Mouse (Mus musculus) liver, embryonic 14.5 days (tissue): ENCODE data around the gene Pan2. TPM values are rescaled to one million over a fixed set of nuclear protein-coding genes. Genes with fewer than 3 reads are reported as not detected.

Source experiments
- ATAC-seq: fragments of 200-750 bp; cut with Nextera tagmentation; 2 replicates; pipeline ENCODE4 v1.8.0; 2017; ENCODE audit warnings: moderate number of reproducible peaks, mild to moderate bottlenecking, moderate library complexity; ENCODE audit not compliant: insufficient read depth
- DNase-seq, 3 experiments: peaks; one replicate each; pipeline ENCODE4 v3.0.0-alpha.2; 2012 to 2013; ENCODE audit warnings: low read depth in 3 of 3, low spot score in 3 of 3
- H3K27ac ChIP-seq: fragments of 300-500 bp; sonication (generic); 2 replicates; pipeline ENCODE4 v1.5.1; 2014; ENCODE audit warnings: moderate library complexity, mild to moderate bottlenecking, control low read depth, inconsistent platforms
- H3K27me3 ChIP-seq: fragments of 300-500 bp; sonication (generic); 2 replicates; pipeline ENCODE4 v1.6.1; 2014; ENCODE audit warnings: mild to moderate bottlenecking, low read length, moderate library complexity; ENCODE audit not compliant: control insufficient read depth, insufficient read depth
- H3K36me3 ChIP-seq: fragments of 300-500 bp; sonication (generic); replicated peaks from 2 replicates; pipeline ENCODE4 v1.6.1; 2014; ENCODE audit warnings: low read depth; ENCODE audit not compliant: control insufficient read depth, insufficient read depth
- H3K4me1 ChIP-seq, 2 experiments: fragments of 200-500 bp in 1 of 2; fragments of 300-500 bp in 1 of 2; sonication (generic) in 1 of 2; replicated peaks; 2 replicates each; pipeline ENCODE4 v1.6.1; 2012 to 2014; ENCODE audit warnings: antibody characterized with exemption in 1 of 2, inconsistent platforms in 1 of 2, low read length in 1 of 2; ENCODE audit not compliant: control insufficient read depth in 2 of 2, insufficient read depth in 2 of 2
- H3K4me2 ChIP-seq: fragments of 300-500 bp; sonication (generic); 2 replicates; pipeline ENCODE4 v1.6.1; 2014; ENCODE audit warnings: low read depth, mild to moderate bottlenecking, control low read depth, moderate library complexity
- H3K4me3 ChIP-seq, 2 experiments: fragments of 200-500 bp in 1 of 2; fragments of 300-500 bp in 1 of 2; sonication (generic) in 1 of 2; 2 replicates each; pipeline ENCODE4 v1.5.1; 2012 to 2014; ENCODE audit warnings: low read depth in 2 of 2, low read length in 2 of 2, mild to moderate bottlenecking in 2 of 2, control low read depth in 1 of 2, inconsistent platforms in 1 of 2, moderate library complexity in 1 of 2; ENCODE audit not compliant: insufficient read depth in 1 of 2
- H3K9ac ChIP-seq: fragments of 300-500 bp; sonication (generic); replicated peaks from 2 replicates; pipeline ENCODE4 v1.6.1; 2014; ENCODE audit warnings: mild to moderate bottlenecking, control low read depth, moderate library complexity
- H3K9me3 ChIP-seq: fragments of 300-500 bp; sonication (generic); 2 replicates; pipeline ENCODE4 v1.6.1; 2016; ENCODE audit warnings: low read length, mixed read lengths; ENCODE audit not compliant: control insufficient read depth
- CTCF ChIP-seq: IDR thresholded peaks from 2 replicates; pipeline ENCODE4 v1.5.1; 2016; ENCODE audit warnings: antibody characterized with exemption, low read depth, control low read depth
- EP300 ChIP-seq: IDR thresholded peaks from 2 replicates; pipeline ENCODE4 v1.6.1; 2016; ENCODE audit warnings: antibody characterized with exemption, low read depth
- WGBS: fragments of 180-500 bp; shearing (Covaris S2); extraction: QIAGEN DNeasy Blood & Tissue Kit; methylation state at CpG from one replicate; pipeline ENCODE4 v1.1.7; 2014; ENCODE audit not compliant: insufficient replicate concordance; 5-methylcytosine and 5-hydroxymethylcytosine counted together
- polyA plus RNA-seq, 2 experiments: library from polyadenylated mRNA; depleted of rRNA in 1 of 2; stranded (reverse) in 1 of 2; unstranded in 1 of 2; fragments of >200 nt; fragmentation: Nextera tagmentation in 1 of 2; extraction: Ambion mirVana in 1 of 2; gene quantifications; 2 replicates each; pipeline versions ENCODE4 v1.2.1 to v1.2.3; 2012 to 2014

Gene Pan2
- polyA plus RNA-seq, 2 experiments = 10.1 to 13.3 TPM

- Histone ChIP-seq H3K4me1 (no peaks in the 10 kb centered on the region), H3K36me3 (peaks cover 64% of the 10 kb centered on the region), H3K9me3 (no peaks in the 10 kb centered on the region), H3K9ac (no peak overlapping the region), H3K4me2 (no peak overlapping the region), H3K27me3 (no peaks in the 10 kb centered on the region), H3K4me3 (no peak overlapping the region), H3K27ac (no peak overlapping the region)
- TF ChIP-seq EP300 = no peak
- peak; percentile 57; the same call in 1 of the 2 replicates for TF ChIP-seq CTCF
- no peak for DNase-seq
- ATAC-seq = no peak
- 46% methylated on average over 3 of the region's 3 CpGs for WGBS
These were observed 59.4 kb downstream of the Pan2 start for GRCm38 (mm10) chr10:128362568-128362967.

- Histone ChIP-seq H3K4me3 (peak overlapping the region; percentile 80 to 85), H3K27ac (peak overlapping the region; percentile 88; the same call in 1 of the 2 replicates), H3K4me2 (peak overlapping the region; percentile 98), H3K4me1 (peaks cover 13 to 14% of the 10 kb centered on the region in 2 experiments), H3K36me3 (peaks cover 16% of the 10 kb centered on the region), H3K9ac (peak overlapping the region; percentile 88), H3K9me3 (no peaks in the 10 kb centered on the region), H3K27me3 (no peaks in the 10 kb centered on the region)
- WGBS = 22% methylated on average over 19 of the region's 19 CpGs
- TF ChIP-seq CTCF = no peak
- TF ChIP-seq EP300 = no peak
- ATAC-seq = no peak
- no peak for DNase-seq
These were observed 64.8 kb downstream of the Pan2 start for GRCm38 (mm10) chr10:128367899-128368401.

GRCm38 (mm10) chr10:128368402-128369217 lies 65.5 kb downstream of the Pan2 start, which contains the start of gene Coq10a:
Gene Coq10a, minus strand, starts transcription at chr10:128368997.
- Histone ChIP-seq H3K27ac (peak within 1 kb of the TSS; percentile 88), H3K4me3 (peak within 1 kb of the TSS; percentile 80 to 85), H3K4me2 (peak within 1 kb of the TSS; percentile 98), H3K9ac (peak within 1 kb of the TSS; percentile 88), H3K36me3 (peaks cover 9% of the 10 kb centered on the region), H3K9me3 (no peaks in the 10 kb centered on the region), H3K27me3 (no peaks in the 10 kb centered on the region), H3K4me1 (peaks cover 14 to 20% of the 10 kb centered on the region in 2 experiments)
- peak; percentile 87 for ATAC-seq
- DNase-seq = peak; percentile 64 to 78 (median 70)
- under 1% methylated on average over 87 of the region's 87 CpGs for WGBS
- TF ChIP-seq CTCF = no peak
- TF ChIP-seq EP300 = no peak

GRCm38 (mm10) chr10:128369218-128369543 lies 66.0 kb downstream of the Pan2 start:
- Histone ChIP-seq H3K27me3 (no peaks in the 10 kb centered on the region), H3K9me3 (no peaks in the 10 kb centered on the region), H3K36me3 (peaks cover 8% of the 10 kb centered on the region), H3K27ac (peak overlapping the region; percentile 88), H3K4me3 (peak overlapping the region; percentile 80 to 85), H3K4me1 (peaks cover 14 to 20% of the 10 kb centered on the region in 2 experiments), H3K4me2 (peak overlapping the region; percentile 98), H3K9ac (peak overlapping the region; percentile 88)
- DNase-seq (no peak), ATAC-seq (no peak)
- WGBS = 3% methylated on average over 9 of the region's 9 CpGs
- no peak for TF ChIP-seq CTCF
- no peak for TF ChIP-seq EP300

GRCm38 (mm10) chr10:128369599-128369998 lies 66.5 kb downstream of the Pan2 start:
- Histone ChIP-seq H3K36me3 (peaks cover 6% of the 10 kb centered on the region), H3K4me3 (peak overlapping the region; percentile 80 to 85; a peak in 3 of 4 replicates), H3K27me3 (no peaks in the 10 kb centered on the region), H3K27ac (peak overlapping the region; percentile 88), H3K4me1 (peaks cover 14 to 20% of the 10 kb centered on the region in 2 experiments), H3K9ac (peak overlapping the region; percentile 88), H3K4me2 (peak overlapping the region; percentile 98), H3K9me3 (no peaks in the 10 kb centered on the region)
- WGBS = 72% methylated on average over 6 of the region's 6 CpGs
- no peak for DNase-seq
- TF ChIP-seq EP300 (no peak), CTCF (no peak)
- no peak for ATAC-seq
